Comparison of ENCODE assay signal across 9 mouse cellular contexts in genomic region chr14:25533010-25533409, GRCm38 (mm10).
DNase-seq lines count a peak whose midpoint lies in the region; ATAC-seq and TF ChIP-seq lines count a peak whose summit lies in the region.
"Had no signal": no experiment of that assay in that cellular context is flagged by ENCODE, and none has a peak within 500 bp of the region (broad histone marks: within the 10 kb centered on the region; RNA-seq: fewer than 3 reads in every experiment).

No protein-coding gene starts in this region.

- H3K4me2 ChIP-seq in hindbrain, embryonic 12.5 days (replicated peaks), result no peak overlapping the region
- no peak overlapping the region for H3K4me2 ChIP-seq in lung, embryonic 14.5 days
- H3K4me2 ChIP-seq: midbrain, embryonic 12.5 days had no signal

- peaks cover 34% of the 10 kb centered on the region for H3K79me3 ChIP-seq in C2C12 (ENCODE audit: low read depth)

- H3ac ChIP-seq in C2C12 (ENCODE audit: control insufficient read depth, insufficient read length, low read depth), result peak overlapping the region; percentile 13

- peaks cover 56% of the 10 kb centered on the region for H3K4me1 ChIP-seq in hindbrain, embryonic 10.5 days (replicated peaks)
- H3K4me1 ChIP-seq in hindbrain, embryonic 12.5 days, result peaks cover 32% of the 10 kb centered on the region
- peaks cover 23% of the 10 kb centered on the region for H3K4me1 ChIP-seq in embryonic fibroblast, embryonic 13.5 days (ENCODE audit: control insufficient read depth, insufficient read depth, low read length)
- peaks cover 32% of the 10 kb centered on the region for H3K4me1 ChIP-seq in lung, embryonic 14.5 days (ENCODE audit: insufficient read depth)

- H3K9ac ChIP-seq in hindbrain, embryonic 12.5 days, result no peak overlapping the region
- no peak overlapping the region for H3K9ac ChIP-seq in lung, embryonic 14.5 days
- H3K9ac ChIP-seq: midbrain, embryonic 12.5 days had no signal

- no peaks in the 10 kb centered on the region for H3K27me3 ChIP-seq in hindbrain, embryonic 10.5 days (ENCODE audit: insufficient read depth, poor library complexity, severe bottlenecking)
- H3K27me3 ChIP-seq in hindbrain, embryonic 12.5 days, result no peaks in the 10 kb centered on the region
- no peaks in the 10 kb centered on the region for H3K27me3 ChIP-seq in C2C12 (ENCODE audit: control insufficient read depth, insufficient read depth, insufficient read length)
- no peaks in the 10 kb centered on the region for H3K27me3 ChIP-seq in lung, embryonic 14.5 days (ENCODE audit: insufficient read depth, low read length)
- H3K27me3 ChIP-seq: midbrain, embryonic 12.5 days had no signal

- H3K4me3 ChIP-seq in hindbrain, embryonic 10.5 days, result no peak overlapping the region
- H3K4me3 ChIP-seq in hindbrain, embryonic 12.5 days, result no peak overlapping the region
- H3K4me3 ChIP-seq in C2C12 (ENCODE audit: insufficient read depth, poor library complexity, severe bottlenecking), result no peak overlapping the region
- no peak overlapping the region for H3K4me3 ChIP-seq in embryonic fibroblast, embryonic 13.5 days (ENCODE audit: insufficient read depth, low read length)
- H3K4me3 ChIP-seq in lung, embryonic 14.5 days (ENCODE audit: low read depth, low read length), result no peak overlapping the region
- H3K4me3 ChIP-seq: midbrain, embryonic 12.5 days had no signal

- peak overlapping the region; percentile 67 for H3K27ac ChIP-seq in hindbrain, embryonic 10.5 days
- no peak overlapping the region for H3K27ac ChIP-seq in hindbrain, embryonic 12.5 days
- peak overlapping the region; percentile 92 for H3K27ac ChIP-seq in embryonic fibroblast, embryonic 13.5 days (ENCODE audit: insufficient read depth, low read length)
- peak overlapping the region; percentile 65 for H3K27ac ChIP-seq in lung, embryonic 14.5 days (ENCODE audit: low read depth)
- H3K27ac ChIP-seq: midbrain, embryonic 12.5 days had no signal

- H3K9me3 ChIP-seq in hindbrain, embryonic 10.5 days, result no peaks in the 10 kb centered on the region
- H3K9me3 ChIP-seq in hindbrain, embryonic 12.5 days (replicated peaks), result no peaks in the 10 kb centered on the region
- H3K9me3 ChIP-seq in lung, embryonic 14.5 days (ENCODE audit: low read depth, low read length), result no peaks in the 10 kb centered on the region
- H3K9me3 ChIP-seq: midbrain, embryonic 12.5 days had no signal

- TF ChIP-seq CTCF in C2C12 (IDR thresholded peaks at IDR 0.05; ENCODE audit: control insufficient read depth, insufficient read depth, insufficient read length), result no peak
- no peak for TF ChIP-seq CTCF in embryonic fibroblast, embryonic 13.5 days (IDR thresholded peaks at IDR 0.05; ENCODE audit: borderline replicate concordance, insufficient read depth, low read length)
- TF ChIP-seq CTCF in lung, embryonic 14.5 days (IDR thresholded peaks at IDR 0.05; ENCODE audit: low read depth), result no peak

- WGBS in hindbrain, embryonic 10.5 days, result 75% methylated on average over 3 of the region's 3 CpGs
- WGBS in hindbrain, embryonic 12.5 days, result 63% methylated on average over 3 of the region's 3 CpGs
- WGBS in lung, embryonic 14.5 days, result 21% methylated on average over 3 of the region's 3 CpGs

- DNase-seq in hindbrain, embryonic 10.5 days (ENCODE audit: low spot score), result no peak
- peak; percentile 58 for DNase-seq in lung, embryonic 14.5 days
- DNase-seq: right cerebral cortex, postnatal 14 days had no signal

- no peak for TF ChIP-seq POLR2A in embryonic fibroblast, embryonic 13.5 days (IDR thresholded peaks at IDR 0.05; ENCODE audit: low read depth, low read length)

- no peak for ATAC-seq in hindbrain, embryonic 12.5 days (ENCODE audit: low FRiP score)
- peak; percentile 61 for ATAC-seq in lung, embryonic 14.5 days (ENCODE audit: insufficient read depth)
- no peak for ATAC-seq in megakaryocyte progenitor cell, adult 5-6 weeks (replicated peaks; ENCODE audit: poor library complexity)
- no peak for ATAC-seq in inflammation-experienced regulatory T-cells, adult 6 months

- H3K79me2 ChIP-seq in C2C12 (ENCODE audit: control insufficient read depth, insufficient read depth), result peaks cover 92% of the 10 kb centered on the region

- H3K36me3 ChIP-seq in hindbrain, embryonic 10.5 days, result peaks cover 78% of the 10 kb centered on the region
- H3K36me3 ChIP-seq in hindbrain, embryonic 12.5 days, result peaks cover 31% of the 10 kb centered on the region
- peaks cover 19% of the 10 kb centered on the region for H3K36me3 ChIP-seq in C2C12 (ENCODE audit: control insufficient read depth, insufficient read depth)
- peaks cover 16% of the 10 kb centered on the region for H3K36me3 ChIP-seq in lung, embryonic 14.5 days (ENCODE audit: insufficient read depth)

TF ChIP-seq in C2C12, 6 proteins besides CTCF, POLR2A, EP300 and RAD21:
- TF ChIP-seq MAX (IDR thresholded peaks at IDR 0.05) (no peak), CEBPB (IDR thresholded peaks at IDR 0.05; ENCODE audit: low read depth) (no peak)
TF ChIP-seq in C2C12: peak in this region for 0.
